Mouse (Mus musculus): ENCODE results near the gene Olfr844.

Olfr844 gene

DNA sequence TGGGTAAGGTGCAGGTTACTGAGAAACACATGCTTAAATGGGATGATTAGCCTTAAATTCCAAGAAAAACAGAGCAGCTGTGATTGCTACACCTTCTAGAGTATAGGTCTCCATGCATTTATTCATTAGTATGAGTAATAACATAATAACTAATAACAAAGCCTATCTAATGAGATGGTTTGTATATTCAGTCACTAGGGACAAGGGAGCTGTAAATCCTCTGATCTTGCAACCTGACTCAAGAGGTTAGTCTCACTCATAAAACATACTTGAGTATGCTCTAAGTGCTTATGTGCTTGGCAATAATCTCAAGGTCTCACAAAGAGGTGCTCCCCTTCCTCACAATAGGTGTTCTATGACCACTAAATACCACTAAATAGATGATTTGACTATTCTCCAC lies at the start of gene Olfr844:
Olfr844 (plus strand) TSS at position 301 of the 400 bp plus-strand sequence.
- no peak for DNase-seq (ENCODE audit: low read depth, low spot score)

DNA sequence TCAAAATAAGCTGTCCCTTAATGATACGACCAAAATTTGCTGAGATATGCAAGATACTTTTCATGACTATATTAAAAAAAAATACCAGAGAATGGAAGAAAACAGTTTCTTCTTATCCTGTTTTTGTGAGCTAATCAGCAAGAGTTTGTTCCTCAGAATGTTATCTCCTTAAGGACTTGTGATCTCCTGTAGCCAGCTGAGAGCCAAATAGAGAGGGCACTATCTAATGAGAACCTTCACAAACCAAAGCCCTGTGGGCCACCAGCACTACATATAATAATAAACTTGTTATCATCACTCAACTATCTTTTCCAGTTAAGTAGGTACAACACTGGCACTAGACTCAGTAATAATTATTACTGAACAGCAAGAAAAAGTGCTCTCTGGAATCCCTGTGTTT lies 20.0 kb downstream of the Olfr844 start, which contains the start of gene Olfr845:
Olfr845 (plus strand) TSS at position 301 of the 400 bp plus-strand sequence.
- no peak for DNase-seq (ENCODE audit: low read depth, low spot score)

- no peak for DNase-seq (ENCODE audit: low read depth, low spot score)
Measured at GRCm38 (mm10) chr9:19363905-19364304, 47.8 kb downstream of the Olfr844 start, which contains the start of gene Olfr846. Olfr846 (minus strand) TSS chr9:19364005.

Measured in brain, embryonic 18.5 days (tissue).